Mouse (Mus musculus): ENCODE results near the gene Flvcr1. TPM values are rescaled to one million over a fixed set of nuclear protein-coding genes. Genes with fewer than 3 reads are reported as not detected.

The Flvcr1 gene
- polyA plus RNA-seq (2012; rRNA removed) (15.0 and 18.3 TPM in 2 replicates), polyA plus RNA-seq (2014; fragmentation: Nextera tagmentation; extraction: Ambion mirVana) (7.6 and 7.8 TPM in 2 replicates)

GRCm38 (mm10) chr1:191026021-191026713 lies at the start of gene Flvcr1:
Gene Flvcr1, minus strand, starts transcription at chr1:191026158.
- Histone ChIP-seq H3K4me2 (replicated peaks; ENCODE audit: low read depth, low read length, severe bottlenecking) (peak within 1 kb of the TSS; percentile 91), H3K4me3 (replicated peaks; ENCODE audit: low read length) (peak within 1 kb of the TSS; percentile 80), H3K27ac (replicated peaks; ENCODE audit: low read depth, low read length) (peak within 1 kb of the TSS; percentile 76), H3K27me3 (ENCODE audit: control insufficient read depth, insufficient read depth, low read length) (no peaks in the 10 kb centered on the region), H3K4me1 (ENCODE audit: control insufficient read depth, insufficient read depth, low read length) (peaks cover 14% of the 10 kb centered on the region), H3K9me3 (ENCODE audit: control insufficient read depth, low read length) (no peaks in the 10 kb centered on the region), H3K9ac (ENCODE audit: low read depth, low read length, severe bottlenecking) (peak within 1 kb of the TSS; percentile 86), H3K36me3 (ENCODE audit: control insufficient read depth, insufficient read depth, low read length) (no peaks in the 10 kb centered on the region; the same call in 1 of the 2 replicates)
- DNase-seq (ENCODE audit: low spot score) (peak; percentile 99), ATAC-seq (ENCODE audit: low FRiP score, low read depth) (peak; percentile 99)
- TF ChIP-seq POLR2A (IDR thresholded peaks at IDR 0.05; ENCODE audit: borderline replicate concordance, extremely low read depth, insufficient read depth, insufficient read length), result peak; percentile 36; the same call in 1 of the 2 replicates
- 0% methylated on average over 36 of the region's 50 CpGs for WGBS

DNA sequence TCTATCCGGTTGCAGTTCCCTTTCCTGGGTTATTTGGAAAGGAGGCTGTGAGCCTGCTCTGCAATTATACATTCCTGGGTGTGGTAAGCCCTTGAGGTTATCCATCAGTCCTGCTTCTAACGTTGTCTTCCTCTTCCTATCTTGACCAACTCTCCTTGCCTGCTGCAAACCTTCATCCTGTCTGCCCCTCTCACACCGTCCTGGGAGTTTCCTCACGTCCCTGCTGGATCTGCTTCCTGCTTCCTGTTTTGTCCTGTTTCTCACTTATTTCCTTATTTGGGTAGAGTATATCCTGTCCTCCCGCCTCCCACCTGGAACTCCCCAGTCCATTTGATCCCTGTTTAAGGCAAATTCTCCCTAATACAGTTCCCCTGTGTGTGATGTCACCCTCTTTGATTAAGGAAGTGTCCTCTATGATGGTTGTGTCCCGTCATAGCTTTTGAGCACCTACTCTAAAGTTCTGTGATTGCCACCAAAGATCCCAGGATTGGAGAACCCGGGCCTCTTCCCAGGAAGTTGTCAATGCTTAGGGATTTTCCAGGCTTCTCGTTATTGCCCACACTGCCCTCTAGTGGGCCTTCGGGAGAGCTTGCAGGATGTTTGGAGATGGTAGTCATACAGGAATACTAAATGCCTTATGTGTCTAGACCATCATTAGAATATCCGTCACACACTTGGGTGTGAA lies 49.4 kb upstream of the Flvcr1 start:
- ATAC-seq (ENCODE audit: low FRiP score, low read depth) (no peak), DNase-seq (ENCODE audit: low spot score) (peak; percentile 70)
- Histone ChIP-seq H3K27ac (replicated peaks; ENCODE audit: low read depth, low read length) (no peak overlapping the region), H3K4me3 (replicated peaks; ENCODE audit: low read length) (no peak overlapping the region), H3K4me2 (replicated peaks; ENCODE audit: low read depth, low read length, severe bottlenecking) (no peak overlapping the region), H3K4me1 (ENCODE audit: control insufficient read depth, insufficient read depth, low read length) (no peaks in the 10 kb centered on the region), H3K9ac (ENCODE audit: low read depth, low read length, severe bottlenecking) (no peak overlapping the region), H3K27me3 (ENCODE audit: control insufficient read depth, insufficient read depth, low read length) (no peaks in the 10 kb centered on the region), H3K36me3 (ENCODE audit: control insufficient read depth, insufficient read depth, low read length) (peaks cover 71% of the 10 kb centered on the region), H3K9me3 (ENCODE audit: control insufficient read depth, low read length) (no peaks in the 10 kb centered on the region)
- TF ChIP-seq POLR2A (IDR thresholded peaks at IDR 0.05; ENCODE audit: borderline replicate concordance, extremely low read depth, insufficient read depth, insufficient read length), result no peak
- WGBS, result 62% methylated on average over 10 of the region's 10 CpGs

DNA sequence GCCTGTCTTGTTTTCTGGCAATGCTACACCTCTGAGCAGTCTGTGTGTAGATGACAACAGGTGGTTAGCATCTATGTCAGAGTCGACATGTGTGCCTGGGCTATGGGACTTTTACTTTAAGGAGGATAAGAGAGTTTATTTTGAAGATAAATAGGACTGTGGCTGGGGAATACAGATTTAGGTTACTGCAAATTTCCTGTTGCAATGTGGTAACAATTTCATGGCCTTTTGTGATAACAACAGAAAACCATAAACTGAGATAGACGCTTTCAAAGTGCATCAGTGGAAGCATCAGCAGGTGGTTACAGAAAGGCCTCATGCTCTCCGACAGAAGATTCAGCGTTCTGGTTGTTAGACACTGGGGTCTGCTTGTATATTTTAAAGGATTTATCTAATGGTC lies 47.5 kb upstream of the Flvcr1 start:
- Histone ChIP-seq H3K4me3 (replicated peaks; ENCODE audit: low read length) (no peak overlapping the region), H3K9me3 (ENCODE audit: control insufficient read depth, low read length) (no peaks in the 10 kb centered on the region), H3K36me3 (ENCODE audit: control insufficient read depth, insufficient read depth, low read length) (peaks cover 68% of the 10 kb centered on the region), H3K4me1 (ENCODE audit: control insufficient read depth, insufficient read depth, low read length) (no peaks in the 10 kb centered on the region), H3K27ac (replicated peaks; ENCODE audit: low read depth, low read length) (no peak overlapping the region), H3K27me3 (ENCODE audit: control insufficient read depth, insufficient read depth, low read length) (no peaks in the 10 kb centered on the region), H3K4me2 (replicated peaks; ENCODE audit: low read depth, low read length, severe bottlenecking) (no peak overlapping the region), H3K9ac (ENCODE audit: low read depth, low read length, severe bottlenecking) (no peak overlapping the region)
- no peak for ATAC-seq (ENCODE audit: low FRiP score, low read depth)
- whole genome bisulfite sequencing, result 92% methylated on average over 4 of the region's 4 CpGs
- no peak for DNase-seq (ENCODE audit: low spot score)
- no peak for TF ChIP-seq POLR2A (IDR thresholded peaks at IDR 0.05; ENCODE audit: borderline replicate concordance, extremely low read depth, insufficient read depth, insufficient read length)

DNA sequence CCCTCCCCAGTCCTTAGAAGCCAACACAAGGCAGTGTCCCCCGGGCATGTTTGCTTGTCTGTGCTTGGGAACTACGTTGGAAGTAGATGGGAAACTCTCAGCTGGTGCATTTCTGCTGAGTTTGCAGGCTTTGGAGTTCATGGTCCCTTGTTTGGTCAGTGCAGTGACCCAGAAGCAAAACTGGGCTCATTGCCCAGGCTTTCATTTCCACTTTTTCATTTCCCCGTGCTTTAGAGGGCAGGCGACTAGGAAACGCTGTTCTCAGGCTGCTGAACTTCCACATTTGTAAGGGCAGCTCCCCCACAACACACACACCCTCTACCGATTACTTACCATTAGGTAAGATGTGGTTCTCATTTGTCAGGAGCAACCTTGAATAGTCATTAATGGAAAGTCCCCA lies 47.0 kb upstream of the Flvcr1 start:
- no peaks in the 10 kb centered on the region for H3K27me3 ChIP-seq (ENCODE audit: control insufficient read depth, insufficient read depth, low read length)
- H3K4me1 ChIP-seq (ENCODE audit: control insufficient read depth, insufficient read depth, low read length), result no peaks in the 10 kb centered on the region
- H3K9me3 ChIP-seq (ENCODE audit: control insufficient read depth, low read length), result no peaks in the 10 kb centered on the region
- DNase-seq (ENCODE audit: low spot score) (no peak), ATAC-seq (ENCODE audit: low FRiP score, low read depth) (no peak)
- no peak overlapping the region for H3K27ac ChIP-seq (replicated peaks; ENCODE audit: low read depth, low read length)
- H3K4me2 ChIP-seq (replicated peaks; ENCODE audit: low read depth, low read length, severe bottlenecking), result no peak overlapping the region
- no peak overlapping the region for H3K4me3 ChIP-seq (replicated peaks; ENCODE audit: low read length)
- 82% methylated on average over 6 of the region's 6 CpGs for WGBS
- H3K36me3 ChIP-seq (ENCODE audit: control insufficient read depth, insufficient read depth, low read length), result peaks cover 67% of the 10 kb centered on the region
- TF ChIP-seq POLR2A (IDR thresholded peaks at IDR 0.05; ENCODE audit: borderline replicate concordance, extremely low read depth, insufficient read depth, insufficient read length), result no peak
- H3K9ac ChIP-seq (ENCODE audit: low read depth, low read length, severe bottlenecking), result no peak overlapping the region

GRCm38 (mm10) chr1:191072329-191072913 lies 46.5 kb upstream of the Flvcr1 start:
- H3K4me1 ChIP-seq (ENCODE audit: control insufficient read depth, insufficient read depth, low read length), result no peaks in the 10 kb centered on the region
- no peak for TF ChIP-seq POLR2A (IDR thresholded peaks at IDR 0.05; ENCODE audit: borderline replicate concordance, extremely low read depth, insufficient read depth, insufficient read length)
- peaks cover 67% of the 10 kb centered on the region for H3K36me3 ChIP-seq (ENCODE audit: control insufficient read depth, insufficient read depth, low read length)
- no peak overlapping the region for H3K4me2 ChIP-seq (replicated peaks; ENCODE audit: low read depth, low read length, severe bottlenecking)
- no peaks in the 10 kb centered on the region for H3K27me3 ChIP-seq (ENCODE audit: control insufficient read depth, insufficient read depth, low read length)
- H3K27ac ChIP-seq (replicated peaks; ENCODE audit: low read depth, low read length), result no peak overlapping the region
- H3K9me3 ChIP-seq (ENCODE audit: control insufficient read depth, low read length), result no peaks in the 10 kb centered on the region
- H3K4me3 ChIP-seq (replicated peaks; ENCODE audit: low read length), result no peak overlapping the region
- WGBS, result 91% methylated on average over 16 of the region's 16 CpGs
- DNase-seq (ENCODE audit: low spot score), result no peak
- no peak for ATAC-seq (ENCODE audit: low FRiP score, low read depth)
- no peak overlapping the region for H3K9ac ChIP-seq (ENCODE audit: low read depth, low read length, severe bottlenecking)

All from limb, embryonic 14.5 days (tissue).